Mouse (Mus musculus) thymus, postnatal 10 days (tissue): ENCODE measurements around the gene Cd47.
A peak's percentile ranks its signal among the peaks of the same experiment; 100 is the strongest.

ENCODE experiments used
- DNase-seq, 2 experiments: peaks; one replicate each; pipeline ENCODE4 v3.0.0; 2021; ENCODE audit warnings: low spot score in 2 of 2

Gene Cd47

GRCm38 (mm10) chr16:49866617-49867016 lies 66.3 kb downstream of the Cd47 start:
- DNase-seq, result no peak

- DNase-seq, result no peak
Observed at GRCm38 (mm10) chr16:49868278-49868677, 67.9 kb downstream of the Cd47 start.

- DNase-seq, result no peak
Observed at GRCm38 (mm10) chr16:49873918-49874317, 73.6 kb downstream of the Cd47 start.

GRCm38 (mm10) chr16:49874546-49874945 lies 74.2 kb downstream of the Cd47 start:
- DNase-seq, result no peak

DNA sequence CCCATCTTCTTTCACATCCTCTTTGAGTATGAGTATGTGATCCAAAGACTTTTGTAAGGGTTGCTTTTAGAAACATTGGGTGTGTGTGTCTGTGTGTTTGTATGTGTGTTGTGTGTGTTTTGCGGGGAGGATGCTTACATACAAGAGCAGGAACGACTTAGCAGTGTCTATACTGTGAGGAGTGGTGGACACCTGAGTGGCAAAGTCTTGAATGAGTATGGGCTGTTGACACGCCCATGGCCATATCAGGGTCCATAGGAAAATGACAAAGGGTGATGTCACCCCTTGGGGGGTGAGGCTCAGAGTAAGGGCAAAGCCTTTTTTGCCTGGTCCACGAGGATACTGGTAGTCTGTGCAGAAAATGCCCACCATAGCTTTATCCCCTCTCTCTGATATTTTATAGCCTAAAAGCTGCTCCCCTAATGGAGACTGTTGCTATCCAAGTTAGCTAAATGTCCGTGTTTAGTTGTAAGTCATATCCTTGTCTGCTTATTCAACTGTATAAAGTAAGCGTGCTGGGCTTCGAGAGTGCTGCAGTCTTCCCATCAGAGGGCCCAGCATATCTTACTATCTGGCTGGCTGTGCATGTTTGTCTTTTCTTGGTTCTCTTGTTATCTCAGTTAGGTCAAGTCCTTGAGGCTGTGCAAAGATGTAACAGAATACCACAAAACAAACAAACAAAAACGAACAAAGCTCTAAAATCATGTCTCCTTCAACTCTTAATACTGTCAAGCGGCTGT lies 76.1 kb downstream of the Cd47 start:
- DNase-seq, result no peak

DNA sequence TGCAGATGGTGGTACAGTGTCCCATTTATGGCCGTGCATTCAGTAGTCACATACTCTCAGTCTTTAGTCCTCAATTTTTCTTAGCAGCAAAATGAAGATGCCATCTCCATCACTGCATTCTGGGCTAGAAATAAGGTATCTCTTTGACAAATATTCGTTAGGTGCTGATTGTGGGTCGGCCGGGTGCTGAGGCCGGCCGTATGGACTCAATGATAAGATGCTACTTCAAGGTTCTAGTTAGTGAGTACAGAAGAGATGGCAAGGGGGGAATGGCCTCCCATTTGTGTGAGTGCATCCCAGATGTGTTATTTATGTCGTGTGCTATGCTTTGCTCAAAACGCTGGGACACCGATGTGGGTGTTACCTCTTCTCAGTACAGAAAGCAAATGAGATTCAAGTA lies 76.9 kb downstream of the Cd47 start:
- DNase-seq, result no peak

GRCm38 (mm10) chr16:49878051-49878450 lies 77.7 kb downstream of the Cd47 start:
- DNase-seq, result no peak

GRCm38 (mm10) chr16:49886403-49887066 lies 86.2 kb downstream of the Cd47 start:
- no peak for DNase-seq

DNA sequence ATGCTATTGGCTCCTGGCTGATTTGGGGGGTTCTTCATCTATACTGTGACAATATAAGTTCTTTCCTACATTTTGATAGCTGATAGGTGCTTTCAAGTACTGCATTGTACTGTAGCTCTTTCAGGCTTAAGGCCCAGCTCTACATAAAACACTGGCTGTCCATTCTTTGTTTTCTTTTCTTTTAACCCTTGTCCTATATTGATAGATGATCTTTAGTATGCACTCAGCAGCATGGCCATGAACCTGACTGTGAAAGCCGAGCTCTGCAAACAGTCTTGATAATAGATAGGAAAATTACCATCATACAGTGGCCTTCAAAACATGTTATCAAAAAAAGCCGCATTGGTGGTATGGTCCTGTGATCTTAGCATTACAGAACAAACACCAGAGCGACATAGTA lies 87.0 kb downstream of the Cd47 start:
- no peak for DNase-seq

DNA sequence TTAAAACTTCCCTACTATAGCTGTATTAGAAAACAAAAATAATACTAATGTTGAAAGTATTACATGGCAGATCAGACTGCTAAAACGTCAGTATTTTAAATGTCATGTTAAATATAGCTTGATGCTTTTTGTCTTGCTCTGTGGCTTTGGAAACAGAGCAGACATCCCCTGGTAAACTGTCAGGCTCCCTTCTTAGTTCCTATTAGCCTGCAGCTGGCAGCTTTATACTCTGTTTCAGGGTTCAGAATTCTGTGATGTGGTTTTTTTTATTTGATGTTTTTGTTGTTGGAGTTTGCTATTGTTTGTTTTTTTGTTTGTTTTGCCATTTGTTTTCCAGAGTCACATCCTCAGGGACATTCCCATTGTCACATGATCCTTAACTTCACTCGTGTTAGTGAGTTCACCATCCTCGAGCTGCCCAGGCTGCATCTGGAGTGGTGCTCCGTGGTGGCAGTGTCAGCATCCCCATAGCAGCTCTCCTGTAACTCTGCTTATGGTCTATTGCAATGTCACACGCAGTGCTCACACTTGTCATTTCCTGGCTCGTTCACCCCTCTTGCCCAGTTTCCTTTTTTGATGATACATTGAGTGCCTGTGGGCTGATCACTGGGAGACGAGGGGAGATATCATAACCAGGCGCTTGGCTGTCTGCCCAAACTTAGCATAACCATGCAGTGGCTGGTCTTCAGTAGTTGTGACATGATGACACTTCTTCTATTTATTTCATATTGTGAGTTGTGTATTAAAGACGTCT lies 87.7 kb downstream of the Cd47 start:
- DNase-seq, result no peak

DNA sequence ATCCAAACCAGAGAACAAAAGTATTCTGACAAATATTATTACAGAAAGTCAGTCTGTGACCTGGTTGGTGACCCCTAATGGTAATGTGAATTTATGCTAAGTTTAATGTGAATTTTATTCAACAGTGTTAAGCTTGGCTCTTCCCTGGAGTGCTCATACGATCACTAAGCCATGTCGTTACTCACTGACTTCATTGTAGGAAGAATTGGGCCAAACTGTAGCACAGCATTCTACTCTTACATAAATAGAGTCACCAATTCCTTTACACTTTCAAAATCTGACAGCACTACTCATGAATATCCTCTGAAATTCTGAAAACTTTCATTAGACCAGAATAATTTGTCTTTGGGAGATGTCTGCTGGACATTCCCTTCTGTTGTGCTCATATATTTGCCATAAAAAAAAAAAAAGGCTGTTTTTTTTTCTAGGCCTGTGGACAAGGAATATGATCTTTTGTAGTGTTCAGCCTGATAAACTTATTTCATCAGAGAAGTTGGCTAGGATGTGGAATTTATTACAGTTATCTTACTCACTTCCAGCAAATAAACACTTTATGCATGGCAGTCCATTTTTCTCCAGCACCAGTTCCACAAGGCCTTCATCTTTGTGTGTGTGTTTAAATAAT lies 88.8 kb downstream of the Cd47 start:
- DNase-seq, result no peak

DNA sequence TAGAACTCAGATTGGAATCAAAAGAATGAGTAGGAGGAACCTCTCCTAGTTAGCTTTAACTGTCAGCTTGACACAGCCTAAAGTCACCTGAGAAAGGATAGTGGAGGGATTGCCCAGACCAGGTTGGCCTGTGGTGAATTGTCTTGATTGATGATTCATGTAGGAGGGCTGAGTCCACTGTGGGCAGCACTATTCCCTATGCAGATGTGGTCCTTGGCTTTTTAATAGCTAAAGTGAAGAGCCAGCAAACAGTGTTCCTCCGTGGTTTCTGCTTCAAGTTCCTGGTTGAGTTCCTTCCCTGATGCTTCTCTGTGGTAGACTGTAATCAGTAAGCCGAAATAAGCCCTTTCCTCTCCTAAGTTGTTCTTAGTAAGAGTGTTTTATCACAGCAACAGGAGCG lies 91.9 kb downstream of the Cd47 start:
- no peak for DNase-seq

DNA sequence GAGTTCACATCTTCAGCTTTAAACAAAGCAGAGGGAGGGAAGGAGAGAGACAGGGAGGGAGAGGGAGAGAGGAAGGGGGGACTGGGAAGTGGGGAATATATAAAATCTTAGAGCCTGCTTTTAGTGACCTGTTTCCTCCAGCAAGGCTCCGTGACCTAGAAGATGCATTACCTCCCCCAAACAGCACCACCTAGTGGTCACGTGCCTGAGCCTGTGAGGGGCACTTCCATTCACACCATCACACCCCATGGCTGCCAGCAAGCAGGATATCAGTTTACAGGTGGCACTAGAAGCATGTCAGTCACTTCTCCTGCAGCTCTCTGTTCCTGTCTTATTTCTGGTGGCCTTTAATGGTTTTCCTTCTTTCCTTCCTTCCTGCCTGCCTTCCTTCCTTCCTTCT lies 92.6 kb downstream of the Cd47 start:
- DNase-seq, result peak; percentile 41 to 67

GRCm38 (mm10) chr16:49894624-49895023 lies 94.3 kb downstream of the Cd47 start:
- no peak for DNase-seq

DNA sequence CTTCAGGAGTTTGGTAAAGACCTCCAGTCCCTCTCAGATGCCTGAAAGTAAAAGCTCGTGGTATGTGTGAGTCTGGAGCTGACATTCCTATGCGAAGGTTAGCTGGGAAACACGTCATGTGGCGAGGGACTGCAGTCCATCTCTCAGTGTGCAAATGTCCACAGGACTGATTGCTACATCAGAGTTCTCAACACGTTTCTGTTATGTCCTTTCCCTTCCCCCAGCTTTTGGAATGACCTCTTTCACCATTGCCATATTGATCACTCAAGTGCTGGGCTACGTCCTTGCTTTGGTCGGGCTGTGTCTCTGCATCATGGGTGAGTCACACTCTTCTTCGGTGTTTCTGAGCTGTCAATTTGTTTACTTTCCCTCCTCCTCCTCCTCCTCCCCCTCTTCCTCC lies 95.8 kb downstream of the Cd47 start:
- DNase-seq, result no peak

DNA sequence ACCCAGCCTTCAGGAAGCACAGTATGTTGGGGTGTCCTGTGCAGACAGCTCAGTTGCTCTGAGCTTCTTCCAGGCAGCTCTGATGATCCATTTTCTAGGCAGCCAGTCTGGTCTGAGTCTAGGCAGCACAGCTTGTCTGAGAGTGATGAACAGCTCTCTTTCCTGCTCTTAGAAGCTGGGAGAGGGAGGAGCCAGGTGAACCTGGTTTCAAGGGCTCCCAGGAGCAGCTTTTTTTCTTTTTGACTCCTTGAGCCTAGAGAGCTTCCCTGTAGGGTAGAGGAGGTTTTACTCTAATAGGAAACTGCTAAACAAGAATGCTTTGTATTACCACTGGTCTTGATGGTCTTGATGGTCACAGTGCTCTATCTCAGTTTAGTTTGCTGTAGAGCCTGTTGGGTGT lies 101.1 kb downstream of the Cd47 start:
- DNase-seq, result no peak

GRCm38 (mm10) chr16:49902083-49902482 lies 101.8 kb downstream of the Cd47 start:
- DNase-seq, result no peak

DNA sequence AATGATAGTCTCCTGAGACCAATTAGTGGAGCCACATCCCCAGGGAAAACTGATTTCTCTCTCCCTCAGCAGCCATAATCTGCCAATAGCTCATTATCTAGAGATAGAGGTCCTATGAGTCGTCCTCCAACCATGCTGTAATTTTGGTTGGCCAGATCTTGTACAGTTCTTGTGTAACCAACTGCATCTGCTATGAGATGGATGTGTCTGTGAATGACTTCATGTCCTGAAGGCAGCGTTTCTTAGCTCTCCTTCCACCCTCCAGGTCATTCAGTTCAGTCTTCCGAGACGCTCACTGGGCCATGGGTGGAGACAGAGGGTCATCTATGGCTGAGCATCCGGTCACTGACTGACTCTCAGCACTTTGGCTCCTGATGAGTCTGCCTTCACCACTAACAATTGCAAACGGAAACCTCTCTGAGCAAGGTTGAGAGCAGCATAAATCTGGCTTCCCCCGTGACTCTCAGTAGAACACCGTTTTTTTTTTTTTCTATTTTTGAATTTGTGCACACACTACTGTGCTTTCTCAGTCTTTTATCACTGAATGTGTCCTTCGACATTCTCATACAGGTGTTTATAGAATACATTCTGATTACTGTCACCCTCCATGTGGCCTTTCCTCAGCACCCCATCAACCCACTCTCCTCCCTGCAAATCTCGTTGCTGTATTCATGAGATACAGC lies 104.1 kb downstream of the Cd47 start:
- DNase-seq, result no peak

- DNase-seq, result no peak
Observed at GRCm38 (mm10) chr16:49905041-49905440, 104.7 kb downstream of the Cd47 start.

DNA sequence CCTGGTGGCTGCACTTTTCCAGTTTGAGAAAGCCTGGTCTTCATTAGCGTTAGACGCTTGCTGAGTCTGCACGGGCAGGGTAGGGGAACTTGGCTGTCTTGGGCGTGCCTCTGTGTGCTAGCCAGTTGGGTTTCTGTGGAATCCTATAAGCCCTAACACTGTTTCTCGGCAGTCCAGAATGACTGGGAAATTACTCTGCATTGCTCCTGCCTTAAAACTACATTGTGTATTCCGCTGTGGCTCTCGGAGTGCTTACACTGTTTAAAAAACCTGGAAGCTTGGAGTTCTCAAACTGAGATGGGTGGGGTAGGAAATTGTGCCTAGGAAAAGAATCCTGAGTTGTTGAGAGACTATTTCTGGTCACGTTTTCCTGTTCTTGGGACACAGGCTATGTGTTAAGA lies 105.3 kb downstream of the Cd47 start:
- DNase-seq, result no peak

DNA sequence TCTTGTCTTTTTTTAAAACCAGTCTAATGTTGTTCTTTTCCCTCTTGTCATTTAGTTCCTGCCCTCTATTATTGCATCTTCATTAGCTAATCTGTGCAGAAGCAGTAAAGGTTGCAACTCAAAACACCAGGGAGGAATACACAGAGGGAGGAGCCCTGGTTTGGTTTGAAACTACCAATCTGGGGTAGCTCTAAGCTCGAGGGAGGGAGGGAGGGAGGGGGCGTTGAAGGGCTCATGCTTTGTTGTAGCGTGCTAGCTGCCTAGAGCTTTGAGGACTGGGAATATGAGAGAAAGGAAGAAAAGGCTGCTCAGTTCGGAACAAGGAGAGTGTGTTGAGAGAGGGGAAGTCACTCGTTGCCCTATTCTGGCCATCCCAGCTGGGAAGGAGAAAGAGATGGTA lies 105.7 kb downstream of the Cd47 start:
- no peak for DNase-seq

- DNase-seq, result no peak
Observed at GRCm38 (mm10) chr16:49906940-49907339, 106.6 kb downstream of the Cd47 start.
